Mouse (Mus musculus): ENCODE measurements around the gene Bmp4. TPM values are rescaled to one million over a fixed set of nuclear protein-coding genes. Genes with fewer than 3 reads are reported as not detected.

Gene Bmp4
- polyA plus RNA-seq (2014; fragmentation: Nextera tagmentation; extraction: Ambion mirVana) = 23.7 and 31.5 TPM in 2 replicates

- H3K27ac ChIP-seq (ENCODE audit: low read depth, low read length) = peak within 1 kb of the TSS; percentile 55; the same call in 1 of the 2 replicates
- WGBS = under 1% methylated on average over 26 of the region's 26 CpGs
- peaks cover 10% of the 10 kb centered on the region for H3K27me3 ChIP-seq (ENCODE audit: control insufficient read depth, insufficient read depth, low read length)
- ATAC-seq (ENCODE audit: low FRiP score, low TSS enrichment) = peak; percentile 19; the same call in 1 of the 2 replicates
- no peaks in the 10 kb centered on the region for H3K36me3 ChIP-seq (ENCODE audit: control insufficient read depth, insufficient read depth, low read length)
- H3K9ac ChIP-seq (ENCODE audit: low read depth, low read length) = peak within 1 kb of the TSS; percentile 54
- peak within 1 kb of the TSS; percentile 49 for H3K4me3 ChIP-seq (ENCODE audit: low read length)
- no peaks in the 10 kb centered on the region for H3K9me3 ChIP-seq (ENCODE audit: control insufficient read depth, low read length)
- H3K4me2 ChIP-seq (replicated peaks; ENCODE audit: low read depth, low read length) = peak within 1 kb of the TSS; percentile 84
- H3K4me1 ChIP-seq (ENCODE audit: control insufficient read depth, insufficient read depth, low read length) = peaks cover 15% of the 10 kb centered on the region; the same call in 1 of the 2 replicates
Measured at GRCm38 (mm10) chr14:46390249-46390775, at the start of gene Bmp4. TSS of gene Bmp4 (minus strand) at chr14:46390669.

- no peak for ATAC-seq (ENCODE audit: low FRiP score, low TSS enrichment)
- 79% methylated on average over 5 of the region's 5 CpGs for WGBS
Measured at GRCm38 (mm10) chr14:46439461-46440048, 49.1 kb upstream of the Bmp4 start.

GRCm38 (mm10) chr14:46436471-46437090, 46.1 kb upstream of the Bmp4 start:
- Histone ChIP-seq H3K4me2 (replicated peaks; ENCODE audit: low read depth, low read length) (no peak overlapping the region; the same call in 1 of the 2 replicates), H3K36me3 (ENCODE audit: control insufficient read depth, insufficient read depth, low read length) (no peaks in the 10 kb centered on the region), H3K27ac (ENCODE audit: low read depth, low read length) (peak overlapping the region; percentile 63; the same call in 1 of the 2 replicates), H3K4me3 (ENCODE audit: low read length) (no peak overlapping the region), H3K9me3 (ENCODE audit: control insufficient read depth, low read length) (no peaks in the 10 kb centered on the region), H3K9ac (ENCODE audit: low read depth, low read length) (no peak overlapping the region), H3K4me1 (ENCODE audit: control insufficient read depth, insufficient read depth, low read length) (peaks cover 10% of the 10 kb centered on the region), H3K27me3 (ENCODE audit: control insufficient read depth, insufficient read depth, low read length) (no peaks in the 10 kb centered on the region)
- ATAC-seq (ENCODE audit: low FRiP score, low TSS enrichment) = peak; percentile 92
- WGBS = 4% methylated on average over 9 of the region's 9 CpGs

More at GRCm38 (mm10) chr14:46439461-46440048, 49.1 kb upstream of the Bmp4 start:
- Histone ChIP-seq H3K4me2 (replicated peaks; ENCODE audit: low read depth, low read length) (no peak overlapping the region), H3K4me3 (ENCODE audit: low read length) (no peak overlapping the region), H3K9ac (ENCODE audit: low read depth, low read length) (no peak overlapping the region), H3K4me1 (ENCODE audit: control insufficient read depth, insufficient read depth, low read length) (peaks cover 10% of the 10 kb centered on the region), H3K36me3 (ENCODE audit: control insufficient read depth, insufficient read depth, low read length) (no peaks in the 10 kb centered on the region), H3K9me3 (ENCODE audit: control insufficient read depth, low read length) (no peaks in the 10 kb centered on the region), H3K27me3 (ENCODE audit: control insufficient read depth, insufficient read depth, low read length) (no peaks in the 10 kb centered on the region), H3K27ac (ENCODE audit: low read depth, low read length) (no peak overlapping the region)

- no peak for ATAC-seq (ENCODE audit: low FRiP score, low TSS enrichment)
- WGBS = 94% methylated on average over 5 of the region's 5 CpGs
- no peaks in the 10 kb centered on the region for H3K4me1 ChIP-seq (ENCODE audit: control insufficient read depth, insufficient read depth, low read length)
- H3K4me3 ChIP-seq (ENCODE audit: low read length) = no peak overlapping the region
- H3K9me3 ChIP-seq (ENCODE audit: control insufficient read depth, low read length) = no peaks in the 10 kb centered on the region; the same call in 1 of the 2 replicates
- no peak overlapping the region for H3K9ac ChIP-seq (ENCODE audit: low read depth, low read length)
- H3K4me2 ChIP-seq (replicated peaks; ENCODE audit: low read depth, low read length) = no peak overlapping the region
- H3K27ac ChIP-seq (ENCODE audit: low read depth, low read length) = no peak overlapping the region
- H3K27me3 ChIP-seq (ENCODE audit: control insufficient read depth, insufficient read depth, low read length) = no peaks in the 10 kb centered on the region
- H3K36me3 ChIP-seq (ENCODE audit: control insufficient read depth, insufficient read depth, low read length) = no peaks in the 10 kb centered on the region
Measured at GRCm38 (mm10) chr14:46430231-46430630, 39.8 kb upstream of the Bmp4 start.

- no peaks in the 10 kb centered on the region for H3K4me1 ChIP-seq (ENCODE audit: control insufficient read depth, insufficient read depth, low read length)
- no peaks in the 10 kb centered on the region for H3K36me3 ChIP-seq (ENCODE audit: control insufficient read depth, insufficient read depth, low read length)
- no peaks in the 10 kb centered on the region; the same call in 1 of the 2 replicates for H3K9me3 ChIP-seq (ENCODE audit: control insufficient read depth, low read length)
- H3K9ac ChIP-seq (ENCODE audit: low read depth, low read length) = no peak overlapping the region
- no peak overlapping the region for H3K4me2 ChIP-seq (replicated peaks; ENCODE audit: low read depth, low read length)
- no peaks in the 10 kb centered on the region for H3K27me3 ChIP-seq (ENCODE audit: control insufficient read depth, insufficient read depth, low read length)
- H3K4me3 ChIP-seq (ENCODE audit: low read length) = no peak overlapping the region
- no peak for ATAC-seq (ENCODE audit: low FRiP score, low TSS enrichment)
- no peak overlapping the region for H3K27ac ChIP-seq (ENCODE audit: low read depth, low read length)
- 91% methylated on average over 13 of the region's 13 CpGs for WGBS
Measured at GRCm38 (mm10) chr14:46427251-46427650, 36.8 kb upstream of the Bmp4 start.

GRCm38 (mm10) chr14:46421823-46422222, 31.4 kb upstream of the Bmp4 start:
- 74% methylated on average over 3 of the region's 3 CpGs for WGBS
- no peak overlapping the region for H3K9ac ChIP-seq (ENCODE audit: low read depth, low read length)
- H3K4me1 ChIP-seq (ENCODE audit: control insufficient read depth, insufficient read depth, low read length) = no peaks in the 10 kb centered on the region
- ATAC-seq (ENCODE audit: low FRiP score, low TSS enrichment) = no peak
- no peaks in the 10 kb centered on the region for H3K36me3 ChIP-seq (ENCODE audit: control insufficient read depth, insufficient read depth, low read length)
- H3K4me3 ChIP-seq (ENCODE audit: low read length) = no peak overlapping the region
- H3K27ac ChIP-seq (ENCODE audit: low read depth, low read length) = no peak overlapping the region
- H3K27me3 ChIP-seq (ENCODE audit: control insufficient read depth, insufficient read depth, low read length) = no peaks in the 10 kb centered on the region
- no peaks in the 10 kb centered on the region; the same call in 1 of the 2 replicates for H3K9me3 ChIP-seq (ENCODE audit: control insufficient read depth, low read length)
- no peak overlapping the region for H3K4me2 ChIP-seq (replicated peaks; ENCODE audit: low read depth, low read length)

GRCm38 (mm10) chr14:46419269-46419668, 28.8 kb upstream of the Bmp4 start:
- H3K36me3 ChIP-seq (ENCODE audit: control insufficient read depth, insufficient read depth, low read length) = no peaks in the 10 kb centered on the region
- no peak for ATAC-seq (ENCODE audit: low FRiP score, low TSS enrichment)
- H3K27me3 ChIP-seq (ENCODE audit: control insufficient read depth, insufficient read depth, low read length) = no peaks in the 10 kb centered on the region
- no peak overlapping the region for H3K9ac ChIP-seq (ENCODE audit: low read depth, low read length)
- no peak overlapping the region for H3K27ac ChIP-seq (ENCODE audit: low read depth, low read length)
- no peaks in the 10 kb centered on the region for H3K4me1 ChIP-seq (ENCODE audit: control insufficient read depth, insufficient read depth, low read length)
- WGBS = 39% methylated on average over 11 of the region's 11 CpGs
- H3K4me2 ChIP-seq (replicated peaks; ENCODE audit: low read depth, low read length) = no peak overlapping the region
- no peak overlapping the region for H3K4me3 ChIP-seq (ENCODE audit: low read length)
- H3K9me3 ChIP-seq (ENCODE audit: control insufficient read depth, low read length) = no peaks in the 10 kb centered on the region

- no peaks in the 10 kb centered on the region for H3K9me3 ChIP-seq (ENCODE audit: control insufficient read depth, low read length)
- H3K9ac ChIP-seq (ENCODE audit: low read depth, low read length) = no peak overlapping the region
- no peaks in the 10 kb centered on the region for H3K36me3 ChIP-seq (ENCODE audit: control insufficient read depth, insufficient read depth, low read length)
- 66% methylated on average over 15 of the region's 15 CpGs for whole genome bisulfite sequencing
- no peak overlapping the region for H3K27ac ChIP-seq (ENCODE audit: low read depth, low read length)
- no peaks in the 10 kb centered on the region for H3K27me3 ChIP-seq (ENCODE audit: control insufficient read depth, insufficient read depth, low read length)
- ATAC-seq (ENCODE audit: low FRiP score, low TSS enrichment) = peak; percentile 77
- no peak overlapping the region for H3K4me3 ChIP-seq (ENCODE audit: low read length)
- no peak overlapping the region for H3K4me2 ChIP-seq (replicated peaks; ENCODE audit: low read depth, low read length)
- no peaks in the 10 kb centered on the region for H3K4me1 ChIP-seq (ENCODE audit: control insufficient read depth, insufficient read depth, low read length)
Measured at GRCm38 (mm10) chr14:46418371-46419097, 28.1 kb upstream of the Bmp4 start.
